Mouse (Mus musculus) forelimb bud, embryonic 11.5 days (tissue): ENCODE measurements around the gene Eps8l2.

Experiments
- DNase-seq: peaks from one replicate; pipeline ENCODE4 v3.0.0-alpha.2; 2012; ENCODE audit warnings: low read depth, low spot score

Gene Eps8l2

DNA sequence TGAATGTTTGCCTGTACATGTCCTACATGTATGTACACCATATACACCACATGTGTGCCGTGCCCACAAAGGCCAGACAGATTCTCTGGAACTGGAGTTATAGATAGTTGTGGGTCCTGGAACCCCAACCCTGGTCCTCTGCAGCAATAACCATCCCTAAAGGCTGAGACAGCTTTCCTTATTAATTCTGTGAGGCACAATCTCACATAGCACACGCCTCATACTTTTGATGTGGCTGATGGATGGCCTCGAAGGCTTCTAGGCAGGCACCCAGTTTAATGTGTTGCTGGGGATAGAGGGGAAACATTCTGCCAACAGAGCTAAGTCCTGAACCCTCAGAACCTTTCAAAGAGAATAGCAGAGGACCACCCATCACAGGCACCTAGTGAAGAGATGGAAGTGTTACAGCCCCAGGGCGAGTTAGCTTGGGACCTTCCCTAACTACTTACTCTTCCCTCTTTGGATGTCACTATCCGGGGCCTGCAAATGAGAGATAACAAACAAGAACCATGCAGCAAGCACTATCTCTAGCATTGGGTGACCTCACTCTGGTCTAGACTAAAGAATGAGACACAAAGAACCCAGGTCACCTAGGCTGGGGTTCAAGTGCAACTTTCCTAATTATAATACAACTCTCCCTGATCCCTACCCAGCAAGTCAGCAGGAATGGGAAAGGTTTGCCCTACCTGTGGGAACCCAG lies 25.8 kb downstream of the Eps8l2 start:
- DNase-seq = no peak

DNA sequence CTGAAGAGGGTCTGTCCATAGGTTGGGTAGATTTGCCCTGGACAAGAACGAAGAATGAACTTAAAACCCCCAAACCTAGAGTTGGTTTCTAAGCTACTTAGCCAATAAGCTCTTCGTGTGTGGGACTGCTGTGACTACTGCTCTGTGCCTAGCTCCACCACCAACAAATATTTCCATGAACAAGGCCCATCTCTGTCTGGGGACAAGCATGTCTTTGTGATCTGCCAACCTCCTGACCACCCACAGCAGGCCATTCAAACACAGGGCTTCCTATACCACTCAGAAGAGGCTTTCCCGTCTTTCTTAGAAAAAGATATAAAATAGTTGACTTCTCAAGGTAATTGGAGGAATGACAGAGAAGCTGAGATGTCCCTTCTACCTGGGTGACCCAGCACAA lies 26.4 kb downstream of the Eps8l2 start:
- DNase-seq = no peak

DNA sequence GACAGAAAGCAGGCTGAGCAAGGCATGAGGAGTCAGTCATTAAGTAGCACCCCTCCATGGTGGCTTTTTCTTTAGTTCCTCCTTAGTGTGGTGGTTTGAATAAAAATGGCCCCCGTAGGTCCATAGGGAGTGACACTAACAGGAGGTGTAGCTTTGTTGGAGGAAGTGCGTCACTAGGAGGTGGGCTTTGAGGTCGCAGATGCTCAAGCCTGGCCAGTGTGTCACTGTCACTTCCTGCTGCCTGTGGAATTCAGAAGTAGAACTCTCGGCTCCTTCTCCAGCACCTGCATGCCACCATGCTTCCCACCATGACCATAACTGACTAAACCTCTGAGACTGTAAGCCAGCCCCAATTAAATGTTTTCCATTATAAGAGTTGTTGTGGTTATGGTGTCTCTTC lies 28.7 kb downstream of the Eps8l2 start:
- DNase-seq = no peak

DNA sequence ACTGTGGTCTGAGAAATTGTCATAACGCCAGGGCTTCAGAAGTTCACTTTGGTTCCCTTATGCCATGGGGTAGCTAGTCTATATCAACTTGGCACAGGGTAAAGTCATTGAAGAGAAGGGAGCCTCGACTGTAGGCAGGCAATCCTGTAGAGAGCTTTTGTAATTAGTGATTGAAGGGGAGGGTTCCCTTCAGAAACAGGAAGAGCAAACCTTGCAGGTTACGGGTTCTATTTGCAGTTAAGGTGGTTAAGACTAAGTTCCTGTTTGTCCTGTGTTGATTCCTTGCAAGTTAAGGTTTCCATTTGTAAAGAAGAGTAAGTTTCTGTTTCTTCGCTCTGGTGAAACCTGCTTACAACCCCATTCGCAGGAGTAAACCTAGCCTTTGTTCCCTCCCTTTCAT lies 31.2 kb downstream of the Eps8l2 start:
- DNase-seq = no peak

DNA sequence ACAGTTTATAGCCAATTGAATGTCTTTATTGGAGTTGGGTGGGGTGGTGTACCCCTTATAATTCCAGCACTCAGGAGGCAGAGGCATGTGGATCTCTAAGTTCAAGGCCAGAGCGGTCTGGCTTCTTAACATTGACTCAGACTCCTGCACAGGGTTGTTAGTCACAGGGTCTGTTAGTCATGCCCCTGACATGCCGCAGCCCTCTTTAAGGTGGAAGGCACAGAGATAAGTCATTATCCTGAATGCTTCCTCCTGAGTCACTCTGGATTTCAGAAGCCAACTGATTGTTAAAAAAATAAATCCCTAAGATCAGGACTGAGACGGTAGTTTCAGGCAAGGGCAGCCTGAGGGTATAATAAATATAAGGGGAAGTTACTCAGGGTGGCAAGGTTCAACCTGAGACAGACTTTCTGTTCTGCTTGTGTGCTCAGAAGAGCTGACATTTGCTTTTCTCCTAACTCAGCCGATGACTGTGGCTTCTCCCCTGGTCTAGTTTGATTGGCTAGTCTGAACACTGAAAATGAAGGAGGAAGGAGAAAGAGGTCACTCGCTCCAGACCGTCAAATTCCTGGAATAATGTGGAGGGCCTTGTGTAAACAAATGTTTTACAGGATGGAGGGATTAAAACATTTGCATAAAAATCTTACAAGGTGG lies 33.4 kb downstream of the Eps8l2 start:
- DNase-seq = no peak

DNA sequence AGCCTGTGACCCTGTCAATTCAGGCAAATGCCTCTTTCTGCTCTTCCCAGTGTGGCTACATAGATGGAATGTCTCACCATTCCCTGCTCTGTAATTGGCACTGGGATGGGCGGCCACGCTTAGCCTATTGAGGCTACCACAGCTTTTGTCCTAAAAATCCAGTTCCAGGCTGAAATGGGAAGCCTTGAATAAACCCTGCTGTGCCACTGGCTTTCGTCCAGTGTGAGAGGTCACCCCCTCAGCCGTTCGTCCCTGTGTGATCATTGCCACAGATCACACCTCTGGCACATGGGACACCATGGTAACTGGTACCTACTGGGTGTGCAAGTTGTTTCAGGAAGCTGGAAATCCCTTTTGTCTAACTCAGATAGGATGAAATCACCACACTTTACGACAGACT lies 34.9 kb downstream of the Eps8l2 start:
- DNase-seq = no peak

DNA sequence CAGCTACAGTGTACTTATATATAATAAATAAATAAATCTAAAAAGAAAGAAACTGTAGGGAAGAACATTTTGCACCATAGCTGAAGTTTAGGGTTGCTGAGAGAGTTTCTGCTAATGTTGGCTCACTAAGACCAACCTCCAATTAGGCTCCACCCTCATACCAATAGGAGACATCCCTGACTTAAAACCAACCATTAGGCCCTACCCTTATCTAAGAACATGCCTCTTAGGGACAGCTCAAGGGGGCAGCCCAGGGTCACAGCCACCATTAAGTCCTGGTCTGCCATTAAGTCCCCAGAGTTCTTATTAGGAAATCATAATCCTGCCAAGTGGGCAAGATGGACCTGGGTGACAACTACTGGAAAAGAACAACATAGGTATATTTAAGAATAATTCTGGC lies 35.7 kb downstream of the Eps8l2 start:
- no peak for DNase-seq

DNA sequence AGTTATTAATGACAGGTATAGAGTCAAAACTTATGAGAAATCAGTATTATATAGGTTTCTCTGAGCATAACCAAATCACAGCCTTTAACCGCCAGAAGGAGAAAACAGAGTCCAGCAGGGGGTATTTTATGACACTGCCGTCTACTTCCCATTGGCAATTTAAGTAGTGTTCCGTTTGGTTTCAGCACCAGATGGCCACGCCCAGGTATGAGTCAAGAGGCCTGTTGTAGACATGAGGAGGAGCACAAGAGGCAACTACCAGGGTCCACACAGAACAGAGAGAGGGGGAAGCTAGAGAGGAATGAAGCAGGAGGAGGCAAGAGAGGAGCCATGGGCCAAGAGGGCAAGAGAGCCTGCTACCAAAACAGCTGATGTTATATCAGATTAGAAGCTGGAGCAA lies 40.9 kb downstream of the Eps8l2 start:
- DNase-seq = no peak

DNA sequence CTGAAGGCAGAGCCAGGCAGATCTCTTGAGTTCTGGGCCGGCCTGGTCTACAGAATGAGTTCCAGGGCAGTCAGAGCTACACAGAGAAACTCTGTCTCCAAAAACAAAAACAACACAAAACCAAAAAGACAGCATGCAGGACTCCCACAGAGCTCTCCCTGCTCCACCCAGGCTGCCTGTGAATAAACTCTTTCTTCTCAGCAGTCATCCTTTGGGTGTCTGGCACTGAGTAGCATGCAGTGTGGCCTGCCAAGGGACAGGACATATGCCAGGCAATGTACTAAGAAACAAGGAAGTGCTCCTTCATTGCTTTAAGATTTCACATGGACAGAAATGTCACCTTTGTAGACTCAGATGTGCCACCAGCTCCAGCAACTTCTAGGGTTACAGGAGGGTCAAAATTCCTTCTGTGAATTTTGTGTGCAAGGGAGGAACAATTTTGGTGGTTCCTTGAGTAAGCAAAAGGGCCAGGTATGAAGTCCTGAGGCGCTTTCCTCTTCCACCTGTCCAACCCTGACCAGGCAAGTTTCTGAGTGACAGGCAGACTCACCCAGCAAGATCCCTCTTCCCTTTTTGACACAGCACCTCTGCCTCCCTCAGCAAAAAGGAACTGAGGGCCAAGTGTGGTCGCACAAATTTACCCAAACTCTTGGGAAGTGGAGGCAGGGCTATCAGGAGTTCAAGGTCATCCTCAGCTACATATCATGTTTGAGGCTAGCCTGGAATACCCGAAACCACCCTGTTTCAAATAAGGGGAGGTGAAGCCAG lies 42.6 kb downstream of the Eps8l2 start:
- DNase-seq = no peak

DNA sequence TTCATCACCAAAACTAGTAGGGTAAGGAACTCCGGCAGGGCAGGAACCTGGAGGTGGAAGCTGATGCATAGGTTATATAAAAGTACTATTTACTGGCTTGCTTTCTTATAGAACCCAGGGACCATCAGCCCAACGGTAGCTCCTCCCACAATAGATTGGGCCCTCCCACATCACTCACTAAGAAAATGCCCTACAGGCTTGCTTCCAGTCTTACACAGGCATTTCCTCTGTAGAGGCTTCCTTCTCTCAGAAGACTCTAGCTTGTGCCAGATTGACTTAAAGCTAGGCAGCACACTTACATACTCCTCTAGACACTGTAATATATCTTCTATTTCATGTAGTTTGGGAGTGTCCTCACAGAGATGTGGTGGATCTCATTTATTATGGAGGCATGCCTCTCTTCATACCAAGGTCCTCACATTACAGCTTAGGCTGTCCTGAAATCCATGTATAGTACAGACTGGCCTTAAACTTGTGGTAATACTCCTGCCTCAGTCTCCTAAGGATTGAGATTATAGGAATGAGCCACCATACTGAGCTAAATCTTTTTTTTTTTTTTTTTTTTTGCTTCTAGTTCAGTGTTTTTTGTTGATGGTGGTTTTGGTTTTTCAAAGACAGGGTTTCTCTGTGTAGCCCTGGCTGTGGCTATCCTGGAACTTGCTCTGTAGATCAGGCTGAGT lies 49.3 kb downstream of the Eps8l2 start:
- DNase-seq = no peak

DNA sequence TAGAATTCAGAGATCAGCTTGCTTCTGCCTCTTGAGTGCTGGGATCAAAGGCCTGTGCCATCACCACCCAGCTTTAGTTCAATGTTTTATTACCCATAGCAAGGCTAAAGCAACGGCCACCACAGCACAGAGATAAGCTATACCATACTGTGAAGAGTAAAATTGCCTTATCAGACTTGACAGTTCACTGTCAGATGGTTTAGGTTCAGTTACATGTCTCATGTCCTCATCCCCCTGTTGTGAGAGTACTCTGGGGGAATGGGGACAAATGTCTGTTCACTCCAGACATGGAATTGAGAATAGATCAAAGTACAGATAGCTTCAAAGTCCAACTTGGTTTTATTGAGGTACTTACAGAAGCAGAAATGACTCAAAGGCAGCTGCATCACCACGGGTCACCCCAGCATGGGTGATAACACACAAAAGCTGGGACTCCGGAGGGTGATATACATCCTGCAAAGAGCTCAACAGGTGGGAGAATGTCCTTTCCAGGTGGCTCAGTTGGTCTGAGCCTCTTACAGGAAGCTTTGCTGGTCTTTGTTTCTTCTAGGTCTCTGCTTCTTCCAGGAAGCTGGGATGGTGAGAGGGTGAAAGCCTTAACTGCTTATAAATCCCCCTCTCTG lies 49.9 kb downstream of the Eps8l2 start:
- no peak for DNase-seq

DNA sequence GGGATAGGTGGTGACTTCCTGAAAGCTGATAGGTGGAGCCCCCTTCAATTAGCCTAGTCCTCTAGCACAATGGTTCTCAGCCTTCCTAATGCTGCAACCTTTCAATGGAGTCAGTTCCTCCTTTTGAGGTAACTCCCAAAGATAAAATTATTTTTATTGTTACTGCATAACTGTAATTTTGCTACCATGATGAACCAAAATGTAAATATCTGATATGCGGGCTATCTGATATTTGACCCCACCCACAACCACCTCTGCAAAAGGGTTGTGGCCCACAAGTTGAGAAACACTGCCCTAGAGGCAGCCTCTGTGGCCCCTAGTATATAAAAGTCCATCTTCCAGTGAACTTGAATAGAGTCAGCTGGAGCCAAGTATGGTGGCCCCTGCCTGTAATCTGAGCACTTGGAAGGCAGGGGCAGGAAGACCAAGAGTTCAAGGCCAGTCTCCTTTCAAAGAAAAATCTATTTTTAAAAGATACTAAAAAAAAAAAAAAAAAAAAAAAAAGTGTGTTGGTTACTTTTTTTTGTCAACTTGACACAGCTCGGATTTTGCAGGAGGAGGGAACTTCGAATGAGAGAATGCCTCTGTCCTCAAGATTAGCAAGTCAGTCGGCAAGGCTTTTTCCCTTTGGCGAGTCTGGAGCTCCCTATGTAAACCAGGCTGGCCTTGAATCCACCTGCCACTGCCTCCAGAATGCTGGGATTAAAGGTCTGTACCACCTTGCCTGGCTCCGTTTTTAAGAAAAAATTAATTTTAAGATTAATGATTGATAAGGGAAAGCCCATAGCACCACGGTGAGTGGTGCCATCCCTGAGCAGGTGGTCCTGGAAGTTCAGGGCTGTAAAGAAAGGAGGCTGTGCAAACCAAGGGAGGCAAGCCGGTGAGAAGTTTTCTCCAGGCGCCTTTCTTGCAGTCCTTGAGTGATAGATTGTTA lies 51.9 kb downstream of the Eps8l2 start:
- DNase-seq = no peak

DNA sequence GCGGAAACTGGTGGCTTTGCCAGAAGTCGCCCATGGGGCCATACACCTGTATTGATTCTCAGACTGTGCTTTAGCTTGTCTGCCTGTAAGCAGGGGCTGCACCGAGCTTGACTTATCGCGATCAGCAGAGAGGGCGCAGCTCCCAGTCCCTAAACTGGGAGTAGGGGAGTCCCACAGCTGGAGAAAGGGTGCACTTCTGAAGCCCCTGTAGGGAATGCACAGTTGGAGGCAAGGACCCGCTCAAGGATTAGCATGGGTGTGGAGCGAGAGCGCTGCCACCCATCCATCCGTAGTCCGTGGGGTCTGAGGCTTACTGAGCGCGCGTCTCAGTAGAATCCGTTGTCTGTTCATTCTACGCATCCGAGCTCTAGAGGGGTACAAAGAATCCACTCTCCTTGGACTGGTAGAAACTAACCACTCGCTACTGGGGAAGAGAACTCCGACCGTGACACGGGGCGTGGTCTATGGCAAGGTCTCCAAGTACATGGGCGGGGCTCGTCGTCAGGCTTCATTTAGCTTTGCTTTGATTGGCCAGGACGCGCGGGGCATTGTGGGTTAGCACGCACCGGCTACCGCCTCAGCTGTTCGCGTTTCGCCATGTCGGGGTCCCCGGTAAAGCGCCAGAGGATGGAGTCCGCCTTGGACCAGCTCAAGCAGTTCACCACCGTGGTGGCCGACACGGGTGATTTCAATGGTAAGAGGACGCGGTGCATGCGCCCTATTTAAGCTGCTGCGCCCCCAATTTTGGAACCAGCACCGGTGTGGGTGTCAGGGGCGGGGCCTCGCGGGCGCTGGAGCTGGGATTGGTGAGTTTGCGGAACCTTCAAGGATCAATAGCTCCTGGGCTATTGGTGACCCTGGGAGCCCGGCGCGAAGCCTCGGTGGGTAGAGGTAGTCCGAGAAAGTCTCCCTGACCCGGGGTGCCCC lies 53.2 kb downstream of the Eps8l2 start, which contains the start of gene Taldo1:
Gene Taldo1, plus strand, starts transcription at position 575 of the 927 bp plus-strand sequence.
- peak; percentile 92 for DNase-seq

DNA sequence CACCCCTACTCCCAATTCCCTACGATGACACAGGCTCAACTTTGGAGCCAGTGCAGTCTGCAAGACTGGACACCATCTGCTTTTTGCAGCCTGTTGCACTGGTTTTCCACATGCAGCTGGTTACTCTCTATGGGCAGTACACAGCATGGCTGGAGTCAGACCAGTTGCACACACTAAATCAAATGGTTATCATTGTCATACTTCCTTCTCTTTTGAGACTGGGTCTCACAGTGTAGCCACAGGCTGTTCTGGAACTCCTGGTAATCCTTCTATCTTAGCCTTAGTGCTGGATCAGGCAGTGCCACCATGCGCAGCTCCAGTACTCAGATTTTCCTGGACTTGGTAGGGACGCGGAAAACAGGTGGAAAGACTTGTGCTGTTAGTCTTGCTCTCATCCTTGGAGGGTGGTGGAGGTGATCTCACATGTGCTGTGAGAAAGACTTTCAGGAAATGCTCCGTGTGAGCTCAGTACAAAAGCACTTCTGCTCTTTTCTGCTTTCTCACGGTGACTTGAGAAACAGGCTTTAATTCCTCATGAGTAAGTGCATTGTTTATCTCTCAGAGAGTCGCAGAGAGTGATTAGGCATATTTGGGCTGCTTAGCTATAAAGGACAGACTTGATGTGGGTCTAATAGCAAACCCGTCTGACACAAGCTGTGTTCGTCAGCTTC lies 54.0 kb downstream of the Eps8l2 start:
- DNase-seq = no peak

DNA sequence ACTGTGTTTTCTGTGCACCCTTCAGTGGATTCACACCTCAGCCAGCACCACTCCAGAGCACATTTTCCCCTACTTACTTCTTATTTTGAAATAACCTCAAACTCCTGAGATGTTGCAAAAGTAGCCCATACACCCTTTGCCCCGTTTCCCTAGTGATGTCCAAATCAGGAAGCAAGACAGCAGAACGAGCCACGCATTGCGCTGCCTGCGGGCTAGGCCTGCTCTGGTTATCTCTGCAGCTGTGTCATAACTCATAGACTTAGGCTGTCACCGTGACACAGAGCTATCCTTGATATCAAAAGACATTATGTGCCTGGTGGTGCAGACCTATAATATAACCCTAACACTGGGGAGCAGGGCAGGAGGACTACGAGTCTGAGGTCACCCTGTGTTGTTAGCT lies 55.5 kb downstream of the Eps8l2 start:
- DNase-seq = no peak

DNA sequence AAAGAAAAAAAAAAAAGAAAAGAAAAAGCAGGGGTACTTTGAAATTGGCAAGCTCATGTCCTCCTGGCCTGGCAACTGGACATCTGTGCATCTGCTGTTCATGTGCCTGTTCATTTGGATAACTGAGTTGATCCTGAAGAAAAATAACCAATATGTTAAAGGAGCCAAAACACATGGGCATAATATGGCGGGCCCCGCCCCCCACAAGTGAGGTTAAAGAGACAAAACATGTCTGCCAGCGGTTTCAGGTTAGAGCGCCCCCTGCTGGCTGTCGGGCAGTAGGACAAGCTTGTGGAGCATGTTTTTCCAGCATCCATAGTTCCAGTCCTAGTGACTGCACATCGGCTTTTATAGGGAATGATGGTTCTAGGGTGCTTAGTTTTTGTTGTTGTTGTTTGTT lies 56.1 kb downstream of the Eps8l2 start:
- peak; percentile 74 for DNase-seq

DNA sequence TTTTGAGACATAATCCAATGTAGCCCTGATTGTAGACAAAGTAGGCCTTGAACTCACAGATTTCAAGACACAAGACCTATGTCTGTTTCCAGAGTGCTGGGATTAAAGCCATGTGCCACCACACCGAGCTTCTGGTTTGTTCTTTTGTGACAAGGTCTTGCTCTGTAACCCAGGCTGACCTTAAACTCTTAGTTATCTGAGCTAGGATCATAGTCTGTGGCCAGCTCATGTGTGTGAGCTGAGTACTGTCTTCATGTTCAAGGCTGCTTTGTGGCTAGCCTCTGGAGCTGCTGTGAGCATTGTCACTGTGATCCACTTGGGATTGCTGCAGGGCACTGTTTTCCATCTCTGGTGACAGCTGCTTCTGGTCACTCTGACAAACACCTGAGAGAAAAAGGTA lies 56.7 kb downstream of the Eps8l2 start:
- DNase-seq = no peak

DNA sequence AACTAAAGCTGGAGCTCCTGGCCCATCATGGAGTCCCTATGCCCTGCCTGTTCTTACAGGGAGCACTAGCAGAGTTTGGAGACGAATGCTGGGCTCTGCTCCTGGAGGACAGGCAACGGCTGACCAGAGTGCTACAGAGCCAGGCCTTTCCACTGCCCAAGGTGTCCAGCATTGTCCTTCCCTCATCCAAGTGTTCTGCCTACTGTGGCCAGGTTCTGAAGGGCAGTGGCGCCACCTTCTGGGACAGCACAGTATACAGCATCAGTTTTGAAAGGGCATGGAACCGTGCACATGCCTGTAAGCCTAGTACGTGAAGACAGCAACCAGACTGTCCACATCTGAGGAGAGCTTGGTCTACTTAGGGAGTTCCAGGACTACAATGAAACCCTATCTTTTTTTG lies 64.6 kb downstream of the Eps8l2 start:
- peak; percentile 43 for DNase-seq

DNA sequence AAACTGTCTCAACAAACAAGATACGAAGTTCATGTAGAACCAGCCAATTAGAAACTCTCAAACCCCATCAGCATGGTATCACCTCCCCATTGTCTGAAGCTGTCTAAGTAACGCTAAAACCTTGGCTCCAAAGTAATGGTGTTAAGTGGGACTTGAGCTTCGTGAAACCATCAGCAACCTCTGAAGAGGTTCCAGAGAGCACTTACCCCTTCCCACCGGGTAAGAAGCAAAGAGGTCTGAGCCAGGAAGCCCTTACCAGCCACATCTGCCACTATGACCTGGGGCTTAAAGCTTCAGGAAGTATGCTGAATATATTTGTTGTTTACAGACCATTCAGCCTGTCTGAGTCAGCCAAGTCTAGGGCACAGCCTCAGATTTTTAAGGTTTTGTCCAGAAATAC lies 66.8 kb downstream of the Eps8l2 start:
- no peak for DNase-seq
